Mouse (Mus musculus) liver, embryonic 11.5 days (tissue): ENCODE results near the gene Egfl6. TPM values are rescaled to one million over a fixed set of nuclear protein-coding genes. Genes with fewer than 3 reads are reported as not detected.

ENCODE experiments used
- ATAC-seq: fragments of 200-750 bp; cut with Nextera tagmentation; replicated peaks from 2 replicates; pipeline ENCODE4 v1.8.0; 2017; ENCODE audit warnings: moderate number of reproducible peaks, mild to moderate bottlenecking, moderate TSS enrichment, moderate library complexity; ENCODE audit not compliant: low FRiP score
- DNase-seq: peaks from one replicate; pipeline ENCODE4 v3.0.0-alpha.2; 2017; ENCODE audit warnings: low spot score
- H3K27ac ChIP-seq: fragments of 300-500 bp; sonication (generic); 2 replicates; pipeline ENCODE4 v1.5.1; 2014; ENCODE audit warnings: mild to moderate bottlenecking, low read depth, low read length, control low read depth
- H3K27me3 ChIP-seq: fragments of 300-500 bp; sonication (generic); replicated peaks from 2 replicates; pipeline ENCODE4 v1.6.1; 2014; ENCODE audit warnings: low read length, mixed read lengths; ENCODE audit not compliant: control insufficient read depth, insufficient read depth
- H3K36me3 ChIP-seq: fragments of 300-500 bp; sonication (generic); 2 replicates; pipeline ENCODE4 v1.6.1; 2014; ENCODE audit warnings: mild to moderate bottlenecking, low read length, moderate library complexity, mixed read lengths; ENCODE audit not compliant: control insufficient read depth, insufficient read depth
- H3K4me1 ChIP-seq: fragments of 300-500 bp; sonication (generic); replicated peaks from 2 replicates; pipeline ENCODE4 v1.6.1; 2014; ENCODE audit warnings: low read length, mixed read lengths; ENCODE audit not compliant: control insufficient read depth, insufficient read depth
- H3K4me2 ChIP-seq: fragments of 300-500 bp; sonication (generic); 2 replicates; pipeline ENCODE4 v1.6.1; 2014; ENCODE audit warnings: mild to moderate bottlenecking, control low read depth, moderate library complexity
- H3K4me3 ChIP-seq: fragments of 300-500 bp; sonication (generic); 2 replicates; pipeline ENCODE4 v1.5.1; 2014; ENCODE audit warnings: low read depth, low read length, control low read depth
- H3K9ac ChIP-seq: fragments of 300-500 bp; sonication (generic); 2 replicates; pipeline ENCODE4 v1.6.1; 2014; ENCODE audit warnings: low read depth, low read length, control low read depth
- H3K9me3 ChIP-seq: fragments of 300-500 bp; sonication (generic); 2 replicates; pipeline ENCODE4 v1.6.1; 2016; ENCODE audit warnings: low read length, inconsistent platforms, mixed read lengths; ENCODE audit not compliant: control insufficient read depth
- WGBS: fragments of 180-500 bp; shearing (Covaris S2); extraction: QIAGEN DNeasy Blood & Tissue Kit; methylation state at CpG from one replicate; pipeline ENCODE4 v1.1.7; 2014; 5-methylcytosine and 5-hydroxymethylcytosine counted together
- polyA plus RNA-seq: library from polyadenylated mRNA; unstranded; fragments of >200 nt; fragmentation: Nextera tagmentation; extraction: Ambion mirVana; gene quantifications from 2 replicates; pipeline ENCODE4 v1.2.1, GENCODE M21; 2014

The Egfl6 gene
- polyA plus RNA-seq, 1 experiment from 2014 or later = 2.3 TPM

- DNase-seq (no peak), ATAC-seq (no peak)
- Histone ChIP-seq H3K27me3 (no peaks in the 10 kb centered on the region; the same call in 1 of the 2 replicates), H3K4me1 (no peaks in the 10 kb centered on the region), H3K36me3 (no peaks in the 10 kb centered on the region), H3K4me2 (peak overlapping the region; percentile 59), H3K9ac (no peak overlapping the region), H3K9me3 (no peaks in the 10 kb centered on the region), H3K27ac (no peak overlapping the region), H3K4me3 (no peak overlapping the region)
These were observed 74.4 kb downstream of the Egfl6 start for GRCm38 (mm10) chrX:166511107-166511506.

GRCm38 (mm10) chrX:166509761-166510738 is 75.5 kb downstream of the Egfl6 start:
- peak overlapping the region; percentile 94 for H3K27ac ChIP-seq
- peak overlapping the region; percentile 60 for H3K4me3 ChIP-seq
- no peaks in the 10 kb centered on the region; the same call in 1 of the 2 replicates for H3K27me3 ChIP-seq
- ATAC-seq (peak; percentile 96), DNase-seq (peak; percentile 82)
- H3K4me1 ChIP-seq = no peaks in the 10 kb centered on the region
- 14% methylated on average over 65 of the region's 65 CpGs for WGBS
- peak overlapping the region; percentile 76 for H3K9ac ChIP-seq
- no peaks in the 10 kb centered on the region for H3K36me3 ChIP-seq
- no peaks in the 10 kb centered on the region for H3K9me3 ChIP-seq
- H3K4me2 ChIP-seq = peak overlapping the region; percentile 59

GRCm38 (mm10) chrX:166504421-166504820 is 81.1 kb downstream of the Egfl6 start:
- no peaks in the 10 kb centered on the region; the same call in none of the 2 replicates for H3K27me3 ChIP-seq
- no peak overlapping the region for H3K4me3 ChIP-seq
- H3K4me1 ChIP-seq = no peaks in the 10 kb centered on the region
- no peaks in the 10 kb centered on the region for H3K36me3 ChIP-seq
- no peak overlapping the region for H3K4me2 ChIP-seq
- no peak overlapping the region for H3K9ac ChIP-seq
- DNase-seq (no peak), ATAC-seq (no peak)
- WGBS = 54% methylated on average over 2 of the region's 2 CpGs
- no peak overlapping the region for H3K27ac ChIP-seq
- no peaks in the 10 kb centered on the region for H3K9me3 ChIP-seq

- H3K36me3 ChIP-seq = no peaks in the 10 kb centered on the region
- DNase-seq (no peak), ATAC-seq (no peak)
- H3K9me3 ChIP-seq = no peaks in the 10 kb centered on the region
- no peaks in the 10 kb centered on the region; the same call in none of the 2 replicates for H3K27me3 ChIP-seq
- no peaks in the 10 kb centered on the region for H3K4me1 ChIP-seq
- no peak overlapping the region for H3K4me3 ChIP-seq
- no peak overlapping the region for H3K9ac ChIP-seq
- no peak overlapping the region for H3K27ac ChIP-seq
- no peak overlapping the region for H3K4me2 ChIP-seq
- WGBS = 65% methylated on average over 1 of the region's 1 CpGs
These were observed 85.9 kb downstream of the Egfl6 start for GRCm38 (mm10) chrX:166499496-166500190.

- Histone ChIP-seq H3K36me3 (no peaks in the 10 kb centered on the region), H3K27ac (no peak overlapping the region), H3K9ac (no peak overlapping the region), H3K4me3 (no peak overlapping the region), H3K9me3 (no peaks in the 10 kb centered on the region), H3K4me1 (no peaks in the 10 kb centered on the region), H3K4me2 (no peak overlapping the region), H3K27me3 (no peaks in the 10 kb centered on the region; the same call in 1 of the 2 replicates)
- 53% methylated on average over 4 of the region's 4 CpGs for WGBS
- no peak for ATAC-seq
- DNase-seq = no peak
These were observed 87.7 kb downstream of the Egfl6 start for GRCm38 (mm10) chrX:166497771-166498170.

GRCm38 (mm10) chrX:166495052-166495451 is 90.5 kb downstream of the Egfl6 start:
- ATAC-seq = no peak
- Histone ChIP-seq H3K4me2 (no peak overlapping the region), H3K9me3 (no peaks in the 10 kb centered on the region), H3K27ac (no peak overlapping the region), H3K27me3 (no peaks in the 10 kb centered on the region), H3K4me3 (no peak overlapping the region), H3K4me1 (no peaks in the 10 kb centered on the region), H3K9ac (no peak overlapping the region), H3K36me3 (no peaks in the 10 kb centered on the region)
- WGBS = 84% methylated on average over 2 of the region's 2 CpGs
- DNase-seq = no peak

GRCm38 (mm10) chrX:166479365-166479983 is 106.0 kb downstream of the Egfl6 start, which contains the start of gene Rab9:
Gene Rab9 (minus strand): TSS chrX:166479867.
- WGBS = 13% methylated on average over 33 of the region's 41 CpGs
- Histone ChIP-seq H3K4me1 (no peaks in the 10 kb centered on the region), H3K27ac (peak within 1 kb of the TSS; percentile 66), H3K4me2 (peak within 1 kb of the TSS; percentile 59), H3K9ac (peak within 1 kb of the TSS; percentile 72), H3K4me3 (peak within 1 kb of the TSS; percentile 61), H3K36me3 (no peaks in the 10 kb centered on the region), H3K9me3 (no peaks in the 10 kb centered on the region), H3K27me3 (peaks cover 4% of the 10 kb centered on the region; the same call in 1 of the 2 replicates)
- ATAC-seq (peak; percentile 98), DNase-seq (peak; percentile 90)

GRCm38 (mm10) chrX:166478631-166479364 is 106.7 kb downstream of the Egfl6 start:
- H3K27me3 ChIP-seq = peaks cover 4% of the 10 kb centered on the region; the same call in 1 of the 2 replicates
- peak overlapping the region; percentile 61 for H3K4me3 ChIP-seq
- H3K36me3 ChIP-seq = no peaks in the 10 kb centered on the region; the same call in 1 of the 2 replicates
- H3K9me3 ChIP-seq = no peaks in the 10 kb centered on the region
- H3K9ac ChIP-seq = peak overlapping the region; percentile 72
- peak overlapping the region; percentile 66 for H3K27ac ChIP-seq
- H3K4me2 ChIP-seq = peak overlapping the region; percentile 59
- peak; percentile 32 for DNase-seq
- H3K4me1 ChIP-seq = no peaks in the 10 kb centered on the region
- 20% methylated on average over 28 of the region's 28 CpGs for WGBS
- peak; percentile 44 for ATAC-seq
